Mouse (Mus musculus) cerebellum, adult 11-12 months (tissue): Measurements from ENCODE around the gene Adam11.
A peak's percentile ranks its signal among the peaks of the same experiment; 100 is the strongest.

Experiments
- DNase-seq: peaks from one replicate; pipeline ENCODE4 v3.0.0; 2022

Adam11 gene

DNA sequence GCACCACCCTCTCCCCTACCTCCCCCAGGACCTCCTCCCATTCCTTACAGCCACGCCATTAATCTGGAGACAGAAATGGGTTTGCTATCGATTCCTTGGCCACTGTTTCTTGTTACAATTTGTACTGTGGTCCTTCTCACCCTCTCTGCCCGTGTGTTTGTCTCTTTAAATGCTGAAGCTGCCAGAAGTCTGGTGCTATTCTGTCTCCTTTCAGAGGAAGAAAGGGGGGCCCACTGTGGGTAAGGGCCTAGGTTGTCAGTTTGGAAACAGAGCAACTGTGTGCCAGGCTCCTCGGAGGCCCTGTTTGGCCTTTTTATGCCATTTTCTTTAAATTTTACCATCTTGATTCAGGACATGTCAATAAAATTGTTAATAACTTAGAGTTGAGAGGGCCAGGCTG lies 6.8 kb upstream of the Adam11 start:
- no peak for DNase-seq

DNA sequence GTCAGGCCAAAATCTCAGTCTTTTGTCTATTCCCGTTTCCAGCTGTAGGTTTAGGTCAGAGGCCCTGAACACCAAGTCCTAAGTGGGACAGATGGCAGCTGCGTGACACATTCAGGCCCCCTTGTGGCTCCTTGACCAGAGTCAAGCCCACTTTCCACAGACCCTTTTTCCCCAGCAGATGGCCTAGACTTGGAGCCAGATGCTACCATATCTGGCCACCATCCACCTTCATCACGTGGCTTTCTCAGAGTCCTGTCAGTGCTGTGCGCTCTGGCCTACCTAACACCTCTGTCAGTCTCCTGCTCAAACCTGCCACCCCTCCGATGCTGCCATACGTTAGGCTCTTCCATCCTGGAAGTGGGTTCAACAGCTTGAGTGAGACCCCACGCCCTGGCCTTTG lies 5.8 kb upstream of the Adam11 start:
- DNase-seq = peak; percentile 42

DNA sequence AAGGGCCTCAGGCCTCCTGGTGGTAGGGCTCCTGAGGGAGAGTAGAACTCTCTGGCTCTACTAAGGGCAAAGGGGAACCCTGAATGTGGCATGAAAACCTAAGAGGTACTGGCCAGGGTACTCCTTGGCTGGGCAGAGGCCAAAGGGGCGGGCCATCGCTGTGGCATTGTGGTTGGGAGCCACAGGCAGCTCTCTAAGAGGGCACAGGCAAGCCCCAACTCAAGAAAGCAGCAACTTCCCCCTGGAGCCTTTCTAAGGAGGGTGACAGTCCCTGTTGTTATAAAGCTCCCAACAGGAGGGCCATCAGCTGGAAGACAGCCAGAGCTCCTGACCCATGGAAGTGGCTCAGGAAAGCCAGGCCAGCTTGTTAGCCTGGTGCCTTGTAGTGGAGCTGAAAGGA lies 2.3 kb upstream of the Adam11 start:
- DNase-seq = peak; percentile 61

DNA sequence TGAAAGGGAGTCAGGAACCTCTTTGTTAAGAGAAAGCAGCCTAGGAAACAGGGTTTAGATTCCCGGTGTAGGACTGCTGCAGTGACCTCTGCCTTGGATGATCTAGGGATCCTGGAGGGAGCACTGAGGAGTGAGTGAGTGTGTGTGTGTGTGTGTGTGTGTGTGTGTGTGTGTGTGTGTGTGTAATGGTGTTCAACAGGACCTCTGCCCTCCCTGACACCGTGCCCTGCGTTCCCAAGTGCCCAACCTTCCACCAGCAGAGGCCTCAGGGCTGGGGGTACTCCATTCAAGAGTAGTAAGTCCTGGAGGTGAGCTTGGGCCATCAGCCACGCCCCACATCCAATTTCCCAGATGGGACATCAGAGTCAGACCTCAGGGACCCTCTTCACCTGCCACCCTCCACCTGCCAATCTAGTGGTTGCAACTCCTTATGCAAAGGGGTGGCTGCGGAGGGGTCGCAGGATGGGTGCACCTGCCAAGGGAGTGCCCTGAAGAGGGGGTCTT lies 382 bp upstream of the Adam11 start:
- peak; percentile 69 for DNase-seq

DNA sequence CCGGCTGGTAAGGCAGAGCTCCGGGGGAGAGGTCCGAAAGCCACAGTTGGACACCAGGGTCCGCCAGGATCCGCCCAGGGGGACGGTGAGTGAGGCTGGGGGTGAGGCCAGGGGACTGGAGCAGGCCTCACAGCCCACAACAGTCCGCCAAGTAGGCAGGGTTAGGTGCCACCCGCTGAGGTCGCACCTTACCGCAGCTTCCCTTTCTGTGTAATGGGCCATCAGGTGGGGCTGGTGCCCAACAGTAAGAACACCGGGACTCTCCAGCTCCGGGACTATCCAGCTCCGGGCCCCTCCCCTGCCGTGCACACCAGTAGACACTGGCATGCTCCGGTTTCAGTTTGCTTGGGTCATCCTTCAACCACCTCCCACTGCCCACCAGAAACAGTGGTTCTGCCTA lies 1.0 kb downstream of the Adam11 start:
- peak; percentile 77 for DNase-seq

DNA sequence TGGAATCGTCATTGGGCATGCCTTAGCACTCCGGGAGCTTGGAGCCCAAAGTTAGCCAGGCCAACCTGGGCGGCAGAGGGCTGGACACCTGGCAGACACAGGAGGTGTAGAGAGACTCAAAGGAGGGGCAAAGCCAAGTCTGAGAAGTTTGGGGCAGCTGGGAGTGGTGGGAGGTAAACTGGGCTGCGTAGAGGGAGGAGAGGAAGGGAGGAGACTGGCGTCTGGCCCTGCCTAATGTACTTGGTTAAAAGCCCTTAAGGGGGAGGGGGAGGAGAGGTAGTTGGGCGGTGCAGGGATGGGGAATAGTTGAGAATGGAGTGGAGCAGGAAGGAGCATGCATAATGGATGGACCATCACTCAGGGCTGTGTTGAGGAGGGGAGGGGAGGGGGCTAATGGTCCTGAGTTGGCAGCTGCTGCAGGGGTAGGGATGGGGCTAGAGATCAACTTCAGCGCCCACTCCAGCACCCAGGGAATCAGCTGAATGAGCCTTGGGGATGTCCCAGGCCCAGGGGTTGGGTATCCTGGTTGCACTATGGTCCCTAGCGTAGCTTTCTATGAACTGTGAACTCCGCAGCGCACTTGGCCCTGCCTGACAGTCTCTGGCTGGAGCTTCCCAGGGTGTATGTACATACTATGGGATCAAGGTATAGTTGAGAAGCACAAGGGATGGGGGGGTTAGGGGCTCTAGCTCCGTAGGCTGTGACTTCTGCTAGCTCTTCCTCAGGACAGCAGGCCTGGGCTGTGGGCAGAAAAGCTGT lies 1.9 kb downstream of the Adam11 start:
- DNase-seq = peak; percentile 78

DNA sequence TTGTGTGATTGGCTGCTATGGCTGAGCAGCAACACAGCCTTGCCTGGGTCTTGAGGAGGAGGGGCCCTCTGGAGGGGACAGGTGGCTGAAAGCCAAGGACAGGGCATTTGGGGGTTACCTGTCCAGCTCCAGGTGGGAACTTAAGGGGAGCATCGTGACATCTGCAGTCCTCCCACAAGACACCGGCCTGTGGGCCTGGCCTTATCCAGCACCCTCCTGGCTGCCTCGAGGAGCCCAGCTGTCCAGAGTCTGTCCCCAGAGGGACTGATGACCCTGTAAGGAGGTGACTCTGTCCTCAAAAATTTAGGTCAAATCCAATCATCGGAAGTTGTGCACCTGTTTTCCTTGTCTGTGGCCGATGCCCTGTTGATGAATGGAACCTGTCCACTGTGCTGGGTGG lies 4.2 kb downstream of the Adam11 start:
- peak; percentile 73 for DNase-seq

DNA sequence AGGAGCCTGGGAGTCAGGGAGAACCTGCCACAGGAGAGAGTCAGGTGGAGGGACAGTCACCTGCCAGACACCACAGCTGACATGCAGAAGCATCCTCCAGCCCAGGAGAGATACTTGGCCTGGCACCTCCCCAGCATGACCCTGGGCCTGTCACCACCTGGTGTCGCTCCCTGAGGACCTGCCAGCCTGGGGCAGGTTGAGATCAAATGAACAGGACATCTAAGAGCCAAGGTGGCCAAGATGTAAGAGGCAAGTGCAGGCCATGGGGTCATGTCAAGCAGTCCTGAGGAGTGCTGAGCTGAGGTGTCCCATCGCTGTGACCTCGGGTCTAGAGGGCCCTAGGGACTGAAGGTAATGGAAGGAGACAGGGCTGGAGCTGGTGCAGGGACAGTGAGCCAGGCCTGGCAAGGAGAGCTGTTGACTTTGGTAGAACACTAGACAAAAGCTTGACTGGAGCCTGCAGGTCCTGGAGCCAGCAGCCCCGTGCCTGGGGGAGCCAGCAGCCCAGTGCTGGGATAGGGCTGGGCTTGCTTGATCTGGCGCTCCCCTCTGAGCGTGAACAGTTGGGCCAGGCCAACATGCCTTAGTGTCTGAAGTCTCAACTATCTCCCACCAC lies 5.9 kb downstream of the Adam11 start:
- DNase-seq = peak; percentile 75

DNA sequence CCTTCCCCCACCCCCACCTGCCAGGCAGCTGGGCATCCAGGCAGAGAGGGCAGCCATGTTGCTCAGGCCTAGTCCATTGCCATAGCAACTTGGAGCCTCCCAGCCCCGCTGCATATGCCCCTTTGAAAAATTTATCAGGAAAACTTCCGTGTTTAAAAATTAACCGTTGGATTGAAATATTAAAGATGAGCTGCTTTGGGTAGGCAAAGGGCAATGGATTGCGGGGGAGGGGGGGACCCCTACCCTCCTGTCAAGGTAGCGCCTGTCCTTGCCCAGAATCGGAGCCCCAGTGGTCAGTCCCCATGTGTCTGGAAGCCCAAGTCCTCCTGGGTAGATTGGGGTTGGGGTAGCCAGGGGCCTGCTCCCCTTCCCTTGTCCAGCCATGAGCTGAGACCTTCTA lies 7.9 kb downstream of the Adam11 start:
- DNase-seq = peak; percentile 56

DNA sequence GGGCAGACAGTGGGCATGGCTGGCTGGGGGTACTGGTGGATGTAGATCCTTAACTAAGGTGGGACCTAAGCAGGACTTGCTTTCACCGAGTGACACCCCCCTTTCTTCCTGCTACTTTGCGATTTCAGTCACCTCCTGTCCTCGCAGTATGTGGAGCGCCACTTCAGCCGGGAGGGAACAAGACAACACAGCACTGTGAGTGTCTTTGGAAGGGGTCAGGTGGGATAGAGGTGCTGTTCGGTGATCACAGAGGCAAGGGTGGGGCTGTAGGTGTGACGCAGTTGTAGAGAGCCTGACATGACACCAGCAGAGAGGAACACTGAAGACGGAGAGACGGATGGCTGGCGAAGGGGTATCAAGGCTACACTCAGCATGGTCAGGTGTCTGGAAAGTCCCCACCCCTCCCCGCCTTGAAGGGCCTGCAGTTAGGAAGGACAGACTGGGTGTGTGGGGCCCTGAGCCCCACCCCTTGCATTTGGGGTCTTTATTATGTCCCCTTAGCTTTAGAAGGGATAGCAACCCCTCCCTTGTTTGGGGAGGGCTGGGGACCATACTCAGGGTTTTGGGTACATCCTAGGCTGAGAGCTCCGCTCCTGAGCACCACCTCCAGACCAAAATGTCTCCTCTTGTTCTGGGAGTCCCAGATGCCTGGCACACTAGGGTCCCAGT lies 8.9 kb downstream of the Adam11 start:
- peak; percentile 58 for DNase-seq

DNA sequence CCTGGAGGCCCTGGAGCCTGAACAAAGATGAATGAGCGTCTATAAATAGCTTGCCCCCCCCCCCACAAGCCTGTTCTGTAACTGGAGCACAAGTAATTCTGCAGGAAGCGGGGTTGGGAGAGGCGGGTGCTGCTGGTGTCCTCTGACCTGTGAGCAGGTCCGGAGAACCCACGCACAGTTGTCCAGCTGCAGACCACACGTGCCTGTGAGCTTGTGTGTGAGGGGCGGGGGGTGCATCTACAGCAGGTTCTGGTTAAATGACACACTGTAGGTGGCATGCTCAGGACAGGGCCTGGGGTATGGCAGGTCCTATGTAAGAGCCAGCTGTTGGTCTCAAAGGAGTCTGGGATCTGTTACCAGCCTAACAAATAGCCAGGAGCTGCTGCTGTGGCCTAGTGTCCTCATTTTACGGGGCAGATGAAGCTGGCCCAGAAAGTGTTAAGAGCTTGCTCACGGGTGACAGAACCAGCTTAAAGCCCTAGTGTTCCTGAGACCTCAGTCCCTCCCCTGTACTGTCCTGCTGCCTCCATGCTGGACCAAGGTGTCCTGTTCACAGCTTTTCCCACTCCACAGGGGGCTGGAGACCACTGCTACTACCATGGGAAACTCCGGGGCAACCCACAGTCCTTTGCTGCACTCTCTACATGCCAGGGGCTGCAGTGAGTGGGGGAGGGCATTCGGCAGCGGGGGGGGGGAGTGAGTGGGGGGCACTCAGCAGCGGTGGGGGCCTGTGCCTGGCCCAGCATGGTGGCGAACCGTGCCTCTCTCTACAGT lies 9.6 kb downstream of the Adam11 start:
- peak; percentile 59 for DNase-seq

DNA sequence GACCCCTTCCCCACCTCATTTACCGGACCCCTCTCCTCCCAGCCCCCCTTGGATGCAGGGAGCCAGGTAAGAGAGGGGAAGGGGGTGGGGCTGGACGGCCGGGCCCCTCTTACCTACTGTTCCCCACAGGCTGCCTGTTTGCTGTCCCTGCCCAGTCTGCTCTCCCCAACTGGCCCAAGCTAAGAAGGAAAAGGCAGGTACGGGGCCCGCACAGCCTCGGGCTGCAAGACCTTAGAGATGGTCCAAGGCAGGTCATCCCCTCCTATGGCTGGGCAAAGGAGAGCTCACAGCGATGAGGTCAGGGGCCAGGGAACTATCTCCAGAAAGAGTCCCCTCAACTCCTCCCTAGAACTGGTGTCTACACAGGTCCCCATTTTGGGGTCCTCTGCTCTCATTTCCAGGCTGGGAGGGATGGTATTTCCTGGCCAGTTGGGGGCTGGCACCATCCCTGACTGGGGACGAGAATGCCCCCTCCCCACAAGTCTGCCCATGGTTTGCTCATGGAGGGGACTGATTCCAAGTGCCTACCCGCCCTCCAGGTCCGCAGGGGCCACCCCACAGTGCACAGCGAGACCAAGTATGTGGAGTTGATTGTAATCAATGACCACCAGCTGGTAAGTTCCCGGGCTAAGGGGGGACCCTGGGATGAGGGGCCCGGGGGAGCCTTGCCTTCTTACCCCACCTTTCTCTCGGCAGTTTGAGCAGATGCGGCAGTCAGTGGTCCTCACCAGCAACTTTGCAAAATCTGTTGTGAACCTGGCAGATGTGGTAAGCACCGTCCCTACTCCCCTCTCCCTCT lies 10.9 kb downstream of the Adam11 start:
- DNase-seq = peak; percentile 66

DNA sequence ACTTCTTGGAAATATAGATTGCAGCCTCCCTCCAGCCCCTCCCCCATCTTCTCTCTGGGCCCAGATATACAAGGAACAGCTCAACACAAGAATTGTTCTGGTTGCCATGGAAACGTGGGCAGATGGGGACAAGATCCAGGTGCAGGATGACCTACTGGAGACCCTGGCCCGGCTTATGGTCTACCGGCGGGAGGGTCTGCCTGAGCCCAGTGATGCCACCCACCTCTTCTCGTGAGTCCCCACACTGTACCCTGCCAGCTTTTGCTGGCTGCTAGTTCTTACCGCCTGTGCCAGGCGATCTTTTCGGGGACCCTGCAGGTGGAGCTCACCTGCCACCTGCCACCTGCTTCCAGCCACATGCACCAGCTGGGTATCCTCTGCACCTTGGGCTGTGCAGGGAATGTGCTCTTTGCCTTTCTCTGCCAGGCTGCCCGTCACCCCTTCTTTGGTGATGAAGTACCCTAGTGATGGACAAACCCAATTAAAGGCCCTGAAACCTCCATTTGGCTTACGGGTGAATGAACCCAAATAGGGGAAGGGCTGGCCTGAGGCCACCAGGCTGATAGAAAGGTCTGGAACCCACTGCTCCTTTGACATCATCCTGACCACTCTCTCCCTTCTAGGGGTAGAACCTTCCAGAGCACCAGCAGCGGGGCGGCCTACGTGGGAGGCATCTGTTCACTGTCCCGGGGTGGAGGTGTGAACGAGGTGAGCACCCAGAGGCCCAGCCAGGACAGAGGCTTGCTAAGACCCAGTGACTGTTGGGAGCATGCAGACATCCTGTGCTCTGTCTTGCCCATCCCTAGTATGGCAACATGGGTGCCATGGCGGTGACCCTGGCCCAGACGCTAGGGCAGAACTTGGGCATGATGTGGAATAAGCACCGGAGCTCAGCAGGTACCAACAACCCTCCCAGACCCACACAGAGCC lies 11.8 kb downstream of the Adam11 start:
- peak; percentile 74 for DNase-seq

DNA sequence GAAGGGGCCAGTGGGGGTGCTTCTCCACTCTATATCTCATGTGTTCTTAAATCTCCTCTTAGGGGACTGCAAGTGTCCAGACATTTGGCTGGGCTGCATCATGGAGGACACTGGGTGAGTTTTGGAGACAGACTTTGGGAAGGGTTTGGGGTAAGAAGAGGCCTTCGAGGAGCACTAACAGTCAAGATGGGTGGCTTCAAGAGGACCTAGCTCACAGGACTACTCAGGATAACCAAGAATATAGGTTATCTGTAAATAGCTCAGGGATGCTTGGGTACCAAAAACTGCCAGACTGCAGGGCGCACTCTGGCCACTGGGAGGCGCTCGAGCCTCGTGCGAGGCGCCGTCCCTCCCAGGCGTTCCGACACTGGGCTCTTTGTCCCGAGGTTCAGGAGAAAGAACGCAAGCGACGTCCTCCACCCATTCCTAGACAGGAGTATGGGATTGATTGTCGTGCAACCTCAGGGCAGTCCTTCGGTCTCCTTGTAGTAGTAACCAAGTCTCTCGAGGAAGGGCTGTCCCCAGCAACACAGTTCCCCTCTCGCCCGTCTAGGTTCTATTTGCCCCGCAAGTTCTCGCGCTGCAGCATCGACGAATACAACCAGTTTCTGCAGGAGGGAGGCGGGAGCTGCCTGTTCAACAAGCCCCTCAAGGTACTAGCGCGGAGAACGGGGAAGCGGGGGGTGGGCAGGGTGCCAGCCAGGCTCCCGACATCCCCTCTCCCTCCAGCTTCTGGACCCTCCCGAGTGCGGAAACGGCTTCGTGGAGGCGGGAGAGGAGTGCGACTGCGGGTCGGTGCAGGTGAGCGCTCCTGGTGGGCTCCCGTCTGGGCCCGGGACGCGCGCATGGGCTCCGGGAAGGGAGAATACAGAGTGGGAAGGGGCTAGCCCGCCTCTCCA lies 12.7 kb downstream of the Adam11 start:
- peak; percentile 88 for DNase-seq

DNA sequence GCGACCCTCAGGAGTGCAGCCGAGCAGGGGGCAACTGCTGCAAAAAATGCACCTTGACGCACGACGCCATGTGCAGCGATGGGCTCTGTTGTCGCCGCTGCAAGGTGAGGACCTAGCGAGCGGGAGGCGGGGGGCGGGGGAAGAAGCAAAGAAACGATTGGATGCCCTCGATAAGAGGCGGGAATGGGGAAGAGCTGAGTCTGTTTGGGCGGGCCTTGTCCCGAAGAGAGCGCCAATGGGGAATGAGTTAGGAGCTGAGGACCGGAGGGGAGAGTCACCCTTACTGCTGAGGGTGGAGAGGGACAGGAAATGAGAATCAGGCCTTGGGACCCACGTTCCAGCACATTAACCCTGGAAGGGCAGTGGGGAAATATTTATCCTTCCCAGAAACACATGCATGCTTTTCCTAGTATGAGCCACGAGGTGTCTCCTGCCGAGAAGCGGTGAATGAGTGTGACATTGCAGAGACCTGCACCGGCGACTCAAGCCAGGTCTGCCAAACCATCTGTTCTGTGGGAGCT lies 13.4 kb downstream of the Adam11 start:
- peak; percentile 90 for DNase-seq

DNA sequence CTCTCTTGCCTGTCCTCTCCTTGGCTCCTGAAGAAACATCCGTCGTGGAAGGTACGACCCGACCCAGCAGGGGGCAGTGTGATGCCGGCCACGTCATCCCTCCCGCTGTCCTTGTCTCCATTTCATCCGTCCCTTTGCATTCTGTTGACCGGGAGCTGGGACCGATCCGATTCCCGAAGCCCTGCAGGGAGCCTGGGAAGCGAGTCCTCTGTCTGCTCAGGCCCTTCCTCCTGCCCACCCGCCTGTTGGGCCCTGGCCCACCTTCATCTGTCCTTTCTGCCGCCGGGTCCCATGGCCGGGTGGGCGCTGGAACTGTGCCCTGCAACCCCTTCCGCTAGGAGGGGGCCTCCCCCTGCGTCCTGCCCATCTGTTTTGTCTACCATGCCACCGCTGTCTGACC lies 16.4 kb downstream of the Adam11 start:
- no peak for DNase-seq

DNA sequence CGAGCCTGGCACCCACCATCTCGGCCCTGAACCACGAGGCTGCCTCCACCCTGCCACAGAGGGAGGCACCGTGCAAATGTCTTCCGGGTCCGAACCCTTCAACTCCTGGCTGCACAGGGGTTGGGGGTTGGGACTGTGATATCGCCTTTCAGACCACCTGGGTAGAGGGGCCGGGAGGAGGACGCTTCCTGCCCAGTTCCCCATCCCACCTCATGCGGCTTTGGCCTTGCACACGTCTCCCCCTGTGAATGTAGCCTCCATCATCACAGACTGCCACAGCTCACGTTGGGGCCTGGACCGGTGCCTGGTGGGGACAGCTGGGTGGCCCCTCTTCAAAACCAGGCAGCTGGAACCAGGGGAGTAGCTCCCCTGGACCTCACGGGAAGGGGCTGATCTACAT lies 16.9 kb downstream of the Adam11 start:
- DNase-seq = no peak

DNA sequence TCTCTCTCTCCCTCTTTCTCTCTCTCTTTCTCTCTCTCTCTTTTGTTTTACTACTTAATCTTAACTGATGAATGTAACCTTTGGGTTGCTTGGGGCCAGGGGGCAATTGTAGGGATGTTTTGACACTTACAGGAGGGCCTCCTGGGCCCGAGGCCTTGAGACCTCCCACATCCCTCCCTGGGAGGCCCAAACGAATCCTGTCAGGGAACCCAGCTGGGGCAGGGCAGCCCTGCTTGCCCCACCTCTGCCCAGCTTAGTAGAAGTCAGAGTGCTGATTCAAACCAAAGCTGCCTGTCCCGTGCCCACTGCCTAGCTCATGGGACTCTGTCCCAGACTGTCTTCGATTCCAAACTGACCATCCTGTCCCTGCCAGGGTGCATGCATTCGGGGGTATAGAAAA lies 17.4 kb downstream of the Adam11 start:
- DNase-seq = no peak

DNA sequence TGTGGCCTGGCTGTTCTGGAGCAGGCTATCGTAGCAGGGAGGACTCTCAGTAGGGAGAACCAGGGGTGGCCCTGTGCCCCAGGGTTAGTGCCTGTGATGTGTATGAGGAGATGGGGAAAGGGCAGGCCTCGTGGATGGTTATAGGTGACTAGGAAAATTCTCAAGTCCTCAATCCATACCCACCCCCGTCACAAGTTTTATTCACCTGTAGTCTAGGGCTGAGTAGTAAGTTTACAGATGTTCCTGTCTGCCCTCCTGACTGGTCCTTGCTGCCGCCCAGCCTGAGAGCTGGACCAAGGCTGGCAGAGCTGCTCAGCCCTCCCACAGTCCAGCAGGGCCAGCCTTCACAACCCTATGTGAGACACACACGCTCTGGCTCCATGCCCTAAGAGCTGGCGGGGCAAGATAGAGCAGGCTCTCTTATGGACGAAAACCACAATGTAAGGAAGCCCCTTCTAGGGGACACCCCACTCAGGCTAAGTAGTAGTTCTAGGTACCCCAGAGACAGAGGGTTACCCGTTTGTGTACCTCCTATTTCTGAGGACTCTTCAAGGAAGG lies 17.9 kb downstream of the Adam11 start:
- peak; percentile 59 for DNase-seq

DNA sequence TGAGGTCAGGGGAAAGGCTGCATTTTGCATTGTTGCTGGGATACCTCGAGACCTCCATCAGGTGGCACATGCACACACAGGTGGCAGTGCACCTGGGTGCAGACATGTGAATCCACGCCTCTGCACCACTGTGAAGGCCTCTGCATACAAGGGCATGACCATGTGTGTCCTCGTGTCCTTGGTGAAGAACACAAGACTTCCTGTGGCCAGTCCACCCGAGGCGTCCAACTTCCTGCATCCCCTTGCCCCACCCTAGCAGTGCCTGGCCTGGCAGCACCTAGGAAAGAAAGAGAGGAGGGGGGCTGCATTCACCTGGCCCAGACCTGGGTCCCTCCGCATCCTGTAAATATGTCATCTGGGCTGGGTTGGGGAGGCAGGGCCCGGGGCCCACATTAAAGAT lies 18.6 kb downstream of the Adam11 start:
- DNase-seq = peak; percentile 52
